Mouse (Mus musculus): Measurements from ENCODE around the gene Lcn6.
A peak's percentile ranks its signal among the peaks of the same experiment; 100 is the strongest.

Gene Lcn6

GRCm38 (mm10) chr2:25657246-25657645, 19.3 kb upstream of the Lcn6 start:
- Histone ChIP-seq H3K4me3 (replicated peaks; ENCODE audit: low read length) (no peak overlapping the region), H3K27me3 (ENCODE audit: insufficient read depth, low read length) (peaks cover 24% of the 10 kb centered on the region), H3K4me1 (replicated peaks; ENCODE audit: low read depth, low read length) (no peaks in the 10 kb centered on the region), H3K36me3 (ENCODE audit: insufficient read depth, low read length) (no peaks in the 10 kb centered on the region), H3K9me3 (ENCODE audit: low read length) (no peaks in the 10 kb centered on the region)
- TF ChIP-seq NANOG (IDR thresholded peaks at IDR 0.05; ENCODE audit: borderline replicate concordance, low read length) (no peak), CTCF (conservative IDR thresholded peaks at IDR 0.05; ENCODE audit: low read length) (no peak), POU5F1 (IDR thresholded peaks at IDR 0.05; ENCODE audit: borderline replicate concordance, low read length) (no peak)

GRCm38 (mm10) chr2:25657652-25658051, 18.9 kb upstream of the Lcn6 start, which contains the start of gene Lcn5:
Lcn5 (plus strand) TSS chr2:25657952.
- no peaks in the 10 kb centered on the region for H3K36me3 ChIP-seq (ENCODE audit: insufficient read depth, low read length)
- no peaks in the 10 kb centered on the region for H3K4me1 ChIP-seq (replicated peaks; ENCODE audit: low read depth, low read length)
- TF ChIP-seq CTCF (conservative IDR thresholded peaks at IDR 0.05; ENCODE audit: low read length) (no peak), POU5F1 (IDR thresholded peaks at IDR 0.05; ENCODE audit: borderline replicate concordance, low read length) (no peak), NANOG (IDR thresholded peaks at IDR 0.05; ENCODE audit: borderline replicate concordance, low read length) (no peak)
- no peak within 1 kb of the TSS for H3K4me3 ChIP-seq (replicated peaks; ENCODE audit: low read length)
- no peaks in the 10 kb centered on the region for H3K9me3 ChIP-seq (ENCODE audit: low read length)
- peaks cover 24% of the 10 kb centered on the region for H3K27me3 ChIP-seq (ENCODE audit: insufficient read depth, low read length)

GRCm38 (mm10) chr2:25660279-25660678, 16.3 kb upstream of the Lcn6 start:
- H3K9me3 ChIP-seq (ENCODE audit: low read length) = no peaks in the 10 kb centered on the region
- no peaks in the 10 kb centered on the region for H3K36me3 ChIP-seq (ENCODE audit: insufficient read depth, low read length)
- TF ChIP-seq NANOG (IDR thresholded peaks at IDR 0.05; ENCODE audit: borderline replicate concordance, low read length) = no peak
- TF ChIP-seq POU5F1 (IDR thresholded peaks at IDR 0.05; ENCODE audit: borderline replicate concordance, low read length) = no peak
- no peak for TF ChIP-seq CTCF (conservative IDR thresholded peaks at IDR 0.05; ENCODE audit: low read length)
- no peaks in the 10 kb centered on the region for H3K4me1 ChIP-seq (replicated peaks; ENCODE audit: low read depth, low read length)
- 0 out of 2 replicates have a peak, but pooled peaks cover 8% of the 10 kb centered on the region for H3K27me3 ChIP-seq (ENCODE audit: insufficient read depth, low read length)
- no peak overlapping the region for H3K4me3 ChIP-seq (replicated peaks; ENCODE audit: low read length)

DNA sequence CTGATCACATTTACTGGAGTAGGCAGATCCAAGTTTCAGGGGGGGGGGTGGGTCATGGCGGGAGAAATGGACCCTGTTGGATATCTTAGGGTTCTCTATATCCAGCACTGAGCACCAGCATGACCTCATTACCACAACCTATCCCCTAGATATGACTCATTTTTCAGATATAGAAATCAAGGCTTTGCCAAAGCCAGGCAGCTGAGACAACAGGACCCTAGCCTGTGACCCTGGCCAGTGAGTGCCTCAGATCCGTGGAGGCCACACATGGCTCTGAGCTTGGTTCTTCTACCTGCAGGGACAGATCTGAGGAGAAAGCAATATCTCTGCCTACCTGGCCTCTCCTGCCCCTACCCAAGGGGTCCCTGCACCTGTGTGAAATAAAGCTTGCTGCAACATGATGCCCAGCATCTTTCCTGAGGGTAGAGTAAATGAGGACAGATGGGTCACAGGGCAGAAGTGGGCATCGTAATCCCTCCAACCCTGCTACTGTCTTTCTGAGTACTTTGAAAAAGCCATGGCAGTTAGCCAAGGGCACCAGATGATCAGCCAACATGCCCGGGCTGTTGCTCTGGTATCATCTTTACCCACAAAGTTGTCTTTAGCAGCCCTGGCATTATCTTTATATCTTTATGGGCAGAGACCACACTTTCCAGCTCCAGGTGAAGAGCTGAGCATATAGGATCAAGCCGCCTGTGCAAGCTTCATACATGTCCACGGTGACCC, 15.2 kb upstream of the Lcn6 start:
- H3K27me3 ChIP-seq (ENCODE audit: insufficient read depth, low read length) = 0 out of 2 replicates have a peak, but pooled peaks cover 3% of the 10 kb centered on the region
- H3K4me1 ChIP-seq (replicated peaks; ENCODE audit: low read depth, low read length) = no peaks in the 10 kb centered on the region
- H3K4me3 ChIP-seq (replicated peaks; ENCODE audit: low read length) = no peak overlapping the region

DNA sequence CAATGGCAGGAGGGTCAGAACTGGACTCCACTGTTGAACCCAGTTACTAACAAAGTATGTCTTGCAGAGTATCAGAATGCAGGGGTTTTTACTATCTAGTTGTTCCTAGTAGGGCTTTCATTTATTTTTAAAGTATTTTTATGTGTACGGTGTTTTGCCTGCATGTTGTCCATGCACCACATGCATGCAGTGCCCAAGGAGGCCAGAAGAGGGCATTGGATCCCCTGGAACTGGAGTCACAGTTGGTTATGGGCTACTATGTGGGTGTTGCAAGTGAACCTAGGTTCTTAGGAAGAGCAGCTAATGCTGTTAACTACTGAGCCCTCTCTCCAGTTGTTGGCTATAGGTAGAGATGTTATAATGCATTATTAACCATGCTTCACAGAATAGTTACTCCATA, 13.1 kb upstream of the Lcn6 start:
- H3K36me3 ChIP-seq (ENCODE audit: insufficient read depth, low read length) = no peaks in the 10 kb centered on the region
- no peaks in the 10 kb centered on the region for H3K9me3 ChIP-seq (ENCODE audit: low read length)
- H3K4me1 ChIP-seq (replicated peaks; ENCODE audit: low read depth, low read length) = no peaks in the 10 kb centered on the region
- TF ChIP-seq NANOG (IDR thresholded peaks at IDR 0.05; ENCODE audit: borderline replicate concordance, low read length) = no peak
- peak; percentile 75 for TF ChIP-seq CTCF (conservative IDR thresholded peaks at IDR 0.05; ENCODE audit: low read length)
- no peak overlapping the region for H3K4me3 ChIP-seq (replicated peaks; ENCODE audit: low read length)
- 0 out of 2 replicates have a peak, but pooled peaks cover 3% of the 10 kb centered on the region for H3K27me3 ChIP-seq (ENCODE audit: insufficient read depth, low read length)

More for the DNA sequence above, 15.2 kb upstream of the Lcn6 start:
- Histone ChIP-seq H3K36me3 (ENCODE audit: insufficient read depth, low read length) (no peaks in the 10 kb centered on the region), H3K9me3 (ENCODE audit: low read length) (no peaks in the 10 kb centered on the region)
- TF ChIP-seq POU5F1 (IDR thresholded peaks at IDR 0.05; ENCODE audit: borderline replicate concordance, low read length) (no peak), CTCF (conservative IDR thresholded peaks at IDR 0.05; ENCODE audit: low read length) (no peak), NANOG (IDR thresholded peaks at IDR 0.05; ENCODE audit: borderline replicate concordance, low read length) (no peak)

- Histone ChIP-seq H3K27me3 (ENCODE audit: insufficient read depth, low read length) (0 out of 2 replicates have a peak, but pooled peaks cover 4% of the 10 kb centered on the region), H3K9me3 (ENCODE audit: low read length) (no peaks in the 10 kb centered on the region), H3K4me3 (replicated peaks; ENCODE audit: low read length) (no peak overlapping the region), H3K36me3 (ENCODE audit: insufficient read depth, low read length) (no peaks in the 10 kb centered on the region), H3K4me1 (replicated peaks; ENCODE audit: low read depth, low read length) (no peaks in the 10 kb centered on the region)
- no peak for TF ChIP-seq CTCF (conservative IDR thresholded peaks at IDR 0.05; ENCODE audit: low read length)
- no peak for TF ChIP-seq NANOG (IDR thresholded peaks at IDR 0.05; ENCODE audit: borderline replicate concordance, low read length)
- no peak for TF ChIP-seq POU5F1 (IDR thresholded peaks at IDR 0.05; ENCODE audit: borderline replicate concordance, low read length)
Observed at GRCm38 (mm10) chr2:25664125-25664524, 12.5 kb upstream of the Lcn6 start.

DNA sequence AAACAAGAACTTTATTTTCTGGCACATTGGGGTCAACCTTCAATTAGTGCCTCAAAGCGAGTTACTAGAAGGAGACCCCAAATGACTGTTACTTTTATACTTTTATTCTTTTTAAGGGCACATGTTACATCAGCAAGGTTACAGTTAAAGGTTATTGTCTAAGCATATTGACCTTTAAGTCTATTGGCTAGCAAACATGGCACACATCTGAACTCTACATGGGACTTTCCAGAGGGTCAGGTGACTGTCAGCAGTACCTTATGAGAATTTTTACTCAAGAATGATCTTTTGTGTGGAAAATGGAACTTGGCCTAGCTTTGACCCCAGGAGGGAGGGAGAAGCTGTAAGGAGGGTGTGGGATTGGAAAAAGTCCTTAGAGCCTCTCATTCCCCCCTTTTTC, 10.1 kb upstream of the Lcn6 start:
- no peak overlapping the region for H3K4me3 ChIP-seq (replicated peaks; ENCODE audit: low read length)
- TF ChIP-seq POU5F1 (IDR thresholded peaks at IDR 0.05; ENCODE audit: borderline replicate concordance, low read length) (no peak), NANOG (IDR thresholded peaks at IDR 0.05; ENCODE audit: borderline replicate concordance, low read length) (no peak), CTCF (conservative IDR thresholded peaks at IDR 0.05; ENCODE audit: low read length) (no peak)

DNA sequence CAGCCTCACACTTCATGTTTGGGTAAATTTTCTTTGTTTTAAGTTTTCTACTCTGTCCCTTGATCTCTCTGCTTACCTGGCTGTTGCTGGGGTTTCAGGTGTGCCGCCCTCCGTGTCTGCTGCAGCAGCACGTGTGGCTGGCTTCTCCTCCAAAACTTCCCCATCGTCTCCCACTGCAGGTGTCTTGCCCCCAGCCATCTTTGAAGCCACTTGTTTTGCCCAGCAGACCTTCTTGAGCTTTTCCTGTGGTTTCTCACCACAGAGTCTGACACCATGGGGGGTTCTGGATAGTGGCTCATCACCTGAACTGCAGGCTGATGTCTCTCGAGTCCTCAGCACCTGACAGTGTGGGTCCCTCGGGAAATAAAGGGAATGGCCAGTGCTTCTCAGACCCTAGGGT, 3.0 kb downstream of the Lcn6 start:
- Histone ChIP-seq H3K4me1 (replicated peaks; ENCODE audit: low read depth, low read length) (no peaks in the 10 kb centered on the region), H3K4me3 (replicated peaks; ENCODE audit: low read length) (no peak overlapping the region), H3K9me3 (ENCODE audit: low read length) (no peaks in the 10 kb centered on the region), H3K36me3 (ENCODE audit: insufficient read depth, low read length) (no peaks in the 10 kb centered on the region), H3K27me3 (ENCODE audit: insufficient read depth, low read length) (peaks cover 26% of the 10 kb centered on the region)
- TF ChIP-seq NANOG (IDR thresholded peaks at IDR 0.05; ENCODE audit: borderline replicate concordance, low read length) (no peak), POU5F1 (IDR thresholded peaks at IDR 0.05; ENCODE audit: borderline replicate concordance, low read length) (no peak), CTCF (conservative IDR thresholded peaks at IDR 0.05; ENCODE audit: low read length) (no peak)

More for the DNA sequence above, 10.1 kb upstream of the Lcn6 start:
- H3K9me3 ChIP-seq (ENCODE audit: low read length) = no peaks in the 10 kb centered on the region
- 0 out of 2 replicates have a peak, but pooled peaks cover 6% of the 10 kb centered on the region for H3K27me3 ChIP-seq (ENCODE audit: insufficient read depth, low read length)
- no peaks in the 10 kb centered on the region for H3K36me3 ChIP-seq (ENCODE audit: insufficient read depth, low read length)
- no peaks in the 10 kb centered on the region for H3K4me1 ChIP-seq (replicated peaks; ENCODE audit: low read depth, low read length)
